Mouse (Mus musculus): ENCODE data around the gene Gm20821. TPM values are rescaled to one million over a fixed set of nuclear protein-coding genes. Genes with fewer than 3 reads are reported as not detected.
"Not testable (repeated sequence)": the region's sequence is repeated elsewhere in the genome, so short reads cannot be mapped to it uniquely, and the experiment has no call there.

Gm20821 gene
- total RNA-seq (2014; rRNA removed) (not detected in 2 replicates), polyA plus RNA-seq (2015; fragmentation: Nextera tagmentation; extraction: Ambion mirVana) (not detected in 2 replicates)

DNA sequence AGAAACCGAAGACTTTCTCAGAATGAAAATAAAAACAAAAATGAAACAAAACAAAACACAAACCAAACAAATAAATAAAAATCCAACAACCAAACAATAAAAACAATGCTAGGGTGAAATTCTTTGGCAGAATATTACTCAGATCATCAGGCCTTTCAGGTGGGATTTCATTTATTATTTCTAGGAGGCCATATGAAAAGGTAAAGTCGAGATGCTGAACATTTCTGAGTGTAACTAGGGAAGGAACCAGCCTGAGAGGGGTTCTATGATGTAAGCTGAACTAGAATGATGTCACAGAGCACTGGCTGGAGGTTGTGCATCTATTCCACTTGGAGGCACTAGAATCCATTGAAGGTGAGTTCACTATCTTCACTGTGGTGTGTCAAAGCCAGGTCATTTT, at the start of gene Gm20821:
Gm20821 (plus strand) TSS at position 301 of the 400 bp plus-strand sequence.
- not testable (repeated sequence) for H3K4me1 ChIP-seq (ENCODE audit: insufficient read depth, low read length); H3K27ac ChIP-seq (ENCODE audit: low read depth, low read length); DNase-seq (ENCODE audit: low spot score); H3K27me3 ChIP-seq (ENCODE audit: insufficient read depth, low read length); H3K9ac ChIP-seq (replicated peaks; ENCODE audit: low read length, poor library complexity, severe bottlenecking); H3K4me3 ChIP-seq (ENCODE audit: low read depth, low read length); ATAC-seq (ENCODE audit: low FRiP score); H3K4me2 ChIP-seq (ENCODE audit: low read depth, low read length, poor library complexity, severe bottlenecking); H3K9me3 ChIP-seq (ENCODE audit: low read length); H3K36me3 ChIP-seq (ENCODE audit: insufficient read depth, low read length)
- 56% methylated on average over 2 of the region's 2 CpGs for WGBS
